Mouse (Mus musculus) olfactory bulb, adult 2 months (tissue): ENCODE results near the gene Tradd.
A peak's percentile ranks its signal among the peaks of the same experiment; 100 is the strongest.

Source experiments
- CTCF ChIP-seq: fragments of 200-500 bp; IDR thresholded peaks from 2 replicates; pipeline ENCODE4 v1.5.1; 2012; ENCODE audit warnings: low read depth, mild to moderate bottlenecking, low read length, moderate library complexity; ENCODE audit not compliant: insufficient read depth
- POLR2A ChIP-seq: fragments of 200-500 bp; IDR thresholded peaks from 2 replicates; pipeline ENCODE4 v1.6.1; 2012; ENCODE audit warnings: mild to moderate bottlenecking, low read depth, low read length, moderate library complexity; ENCODE audit not compliant: insufficient read depth

DNA sequence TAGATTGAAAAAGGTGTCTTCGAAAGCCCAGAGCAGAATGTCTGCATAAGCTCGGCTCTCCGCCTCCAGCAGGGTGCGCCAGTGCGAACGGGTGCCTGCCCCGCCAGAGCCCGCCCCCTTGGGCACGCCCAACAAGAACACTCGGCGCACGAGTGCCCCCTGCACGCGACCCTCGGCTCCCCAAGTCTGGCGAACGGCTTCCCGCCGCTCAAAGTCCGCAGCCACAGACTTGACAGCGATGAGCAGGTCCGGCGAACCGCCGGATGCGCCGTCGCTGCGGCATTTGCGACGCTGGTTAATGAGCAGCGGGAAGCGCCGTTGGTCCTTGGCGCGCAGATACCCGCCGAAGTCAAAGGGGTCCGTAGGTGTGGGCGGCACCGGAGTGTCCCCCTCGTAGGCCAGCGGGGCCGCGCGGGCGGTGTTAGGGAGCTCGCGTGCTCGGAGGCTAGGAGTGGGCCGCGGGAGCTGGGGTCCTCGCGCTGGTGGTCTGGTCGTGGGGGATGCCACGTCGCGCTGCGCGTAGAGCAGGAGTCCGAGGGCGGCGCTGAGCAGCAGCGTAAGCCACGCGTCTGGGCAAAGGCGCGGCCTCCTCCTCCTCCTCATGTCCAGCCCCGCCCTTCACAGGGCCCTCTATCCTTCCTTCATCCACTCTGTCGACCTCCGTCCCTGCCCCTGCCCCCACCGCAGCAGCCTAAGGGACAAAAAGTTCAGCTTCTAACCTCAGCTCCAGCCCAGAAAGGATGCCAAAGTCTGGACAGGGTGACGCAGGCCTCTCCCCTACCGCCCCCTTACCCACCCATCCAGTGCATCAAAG, 10.1 kb downstream of the Tradd start:
- peak; percentile 66 for TF ChIP-seq CTCF
- TF ChIP-seq POLR2A, result no peak
